ENCODE assay signal across 8 mouse cellular contexts in genomic region chr7:3288976-3289970, GRCm38 (mm10). TPM values are rescaled to one million over a fixed set of nuclear protein-coding genes. Genes with fewer than 3 reads are reported as not detected.
DNase-seq lines count a peak whose midpoint lies in the region; ATAC-seq and TF ChIP-seq lines count a peak whose summit lies in the region.

TSS of gene Myadm (plus strand) at chr7:3289080.
TSS of gene Prkcg (plus strand) at chr7:3289179.

- H3K36me3 ChIP-seq in embryonic facial prominence, embryonic 12.5 days = peaks cover 7% of the 10 kb centered on the region
- peaks cover 9% of the 10 kb centered on the region; the same call in 1 of the 2 replicates for H3K36me3 ChIP-seq in heart, embryonic 10.5 days
- no peaks in the 10 kb centered on the region for H3K36me3 ChIP-seq in liver, adult 2 months (ENCODE audit: control insufficient read depth, insufficient read depth, low read length)
- H3K36me3 ChIP-seq in midbrain, postnatal 0 days (ENCODE audit: insufficient read depth, low read length) = peaks cover 9% of the 10 kb centered on the region; the same call in 1 of the 2 replicates
- H3K36me3 ChIP-seq in splenic B cell, adult 2 months (ENCODE audit: control insufficient read depth, insufficient read depth, low read length, poor library complexity, severe bottlenecking) = no peaks in the 10 kb centered on the region

- TF ChIP-seq POLR2A in liver, adult 2 months (IDR thresholded peaks at IDR 0.05; ENCODE audit: extremely low read depth, insufficient read depth, low read length) = peak; percentile 35; the same call in 1 of the 2 replicates

- peak; percentile 25; the same call in 1 of the 2 replicates for ATAC-seq in embryonic facial prominence, embryonic 12.5 days (ENCODE audit: insufficient number of reproducible peaks, insufficient read depth, low FRiP score, low TSS enrichment)
- peak; percentile 10 for ATAC-seq in midbrain, postnatal 0 days (ENCODE audit: low FRiP score)

- no peak for TF ChIP-seq CTCF in liver, adult 2 months (IDR thresholded peaks at IDR 0.05; ENCODE audit: low read depth, low read length)
- TF ChIP-seq CTCF in midbrain, postnatal 0 days (IDR thresholded peaks at IDR 0.05) = no peak

- WGBS in embryonic facial prominence, embryonic 12.5 days = 2% methylated on average over 30 of the region's 30 CpGs
- WGBS in heart, embryonic 10.5 days = 2% methylated on average over 30 of the region's 30 CpGs
- 3% methylated on average over 30 of the region's 30 CpGs for WGBS in liver, adult 2 months
- WGBS in midbrain, postnatal 0 days = 2% methylated on average over 29 of the region's 30 CpGs

- peaks cover 16% of the 10 kb centered on the region for H3K4me1 ChIP-seq in embryonic facial prominence, embryonic 12.5 days
- H3K4me1 ChIP-seq in heart, embryonic 10.5 days = peaks cover 24% of the 10 kb centered on the region
- H3K4me1 ChIP-seq in liver, adult 2 months (ENCODE audit: control insufficient read depth, insufficient read depth, low read length) = peaks cover 16% of the 10 kb centered on the region
- H3K4me1 ChIP-seq in midbrain, postnatal 0 days (ENCODE audit: insufficient read depth, low read length) = no peaks in the 10 kb centered on the region; the same call in 1 of the 2 replicates

- peak within 1 kb of the TSS; percentile 67 for H3K4me2 ChIP-seq in embryonic facial prominence, embryonic 12.5 days (replicated peaks)
- H3K4me2 ChIP-seq in midbrain, postnatal 0 days (ENCODE audit: low read depth, low read length, poor library complexity, severe bottlenecking) = peak within 1 kb of the TSS; percentile 69

- H3K27me3 ChIP-seq in embryonic facial prominence, embryonic 12.5 days = no peaks in the 10 kb centered on the region
- H3K27me3 ChIP-seq in heart, embryonic 10.5 days (ENCODE audit: insufficient read depth, poor library complexity, severe bottlenecking) = no peaks in the 10 kb centered on the region
- H3K27me3 ChIP-seq in liver, adult 2 months (ENCODE audit: control insufficient read depth, insufficient read depth, low read length) = no peaks in the 10 kb centered on the region
- H3K27me3 ChIP-seq in midbrain, postnatal 0 days (ENCODE audit: insufficient read depth, low read length) = no peaks in the 10 kb centered on the region
- no peaks in the 10 kb centered on the region for H3K27me3 ChIP-seq in splenic B cell, adult 2 months (ENCODE audit: control insufficient read depth, insufficient read depth, low read length, poor library complexity, severe bottlenecking)

- peaks cover 9% of the 10 kb centered on the region for H3K79me2 ChIP-seq in liver, adult 2 months (ENCODE audit: control insufficient read depth, insufficient read depth, low read length)

- DNase-seq in 3T3-L1 (ENCODE audit: low read depth, low spot score) = peak; percentile 76
- peak; percentile 90 for DNase-seq in adrenal gland, postnatal 14 days
- peak; percentile 90 for DNase-seq in heart, embryonic 10.5 days (ENCODE audit: low spot score)
- peak; percentile 63 for DNase-seq in kidney, adult 9 months
- DNase-seq in liver, adult 2 months (ENCODE audit: extremely low read depth, low read depth, low spot score) = peak; percentile 53
- DNase-seq in midbrain, postnatal 0 days (ENCODE audit: low spot score) = peak; percentile 64
- peak; percentile 79 for DNase-seq in splenic B cell, adult 2 months (ENCODE audit: low read depth, low spot score)

- H3K9ac ChIP-seq in embryonic facial prominence, embryonic 12.5 days = peak within 1 kb of the TSS; percentile 51
- H3K9ac ChIP-seq in liver, adult 2 months (ENCODE audit: low read depth, low read length) = peak within 1 kb of the TSS; percentile 61
- peak within 1 kb of the TSS; percentile 97 for H3K9ac ChIP-seq in midbrain, postnatal 0 days (replicated peaks; ENCODE audit: low read length, poor library complexity, severe bottlenecking)

- no peaks in the 10 kb centered on the region for H3K9me3 ChIP-seq in embryonic facial prominence, embryonic 12.5 days
- H3K9me3 ChIP-seq in heart, embryonic 10.5 days = no peaks in the 10 kb centered on the region; the same call in 1 of the 2 replicates
- H3K9me3 ChIP-seq in midbrain, postnatal 0 days (ENCODE audit: low read length) = no peaks in the 10 kb centered on the region

- H3K4me3 ChIP-seq in embryonic facial prominence, embryonic 12.5 days = peak within 1 kb of the TSS; percentile 44
- H3K4me3 ChIP-seq in heart, embryonic 10.5 days = peak within 1 kb of the TSS; percentile 68
- H3K4me3 ChIP-seq in liver, adult 2 months (ENCODE audit: insufficient read depth, low read depth, low read length) = peak within 1 kb of the TSS; percentile 31
- H3K4me3 ChIP-seq in midbrain, postnatal 0 days (ENCODE audit: low read depth, low read length) = peak within 1 kb of the TSS; percentile 71

- H3K27ac ChIP-seq in embryonic facial prominence, embryonic 12.5 days = peak within 1 kb of the TSS; percentile 82
- H3K27ac ChIP-seq in heart, embryonic 10.5 days = peak within 1 kb of the TSS; percentile 93
- peak within 1 kb of the TSS; percentile 54 for H3K27ac ChIP-seq in liver, adult 2 months (replicated peaks; ENCODE audit: insufficient read depth, low read depth, low read length)
- peak within 1 kb of the TSS; percentile 79 for H3K27ac ChIP-seq in midbrain, postnatal 0 days (ENCODE audit: low read depth, low read length)

RNA-seq across cellular contexts. Expression of gene Myadm, which starts in this region (rescaled TPM):
- total RNA-seq in adrenal gland, postnatal 14 days (2021) = 94.6 and 99.3 TPM in 2 replicates
- 34.4 and 38.0 TPM in 2 replicates for polyA plus RNA-seq in embryonic facial prominence, embryonic 12.5 days (2016; fragmentation: Nextera tagmentation; extraction: Ambion mirVana)
- polyA plus RNA-seq in heart, embryonic 10.5 days (2016; fragmentation: Nextera tagmentation; extraction: Ambion mirVana) = 127 and 180 TPM in 2 replicates
- total RNA-seq in liver, adult 2 months (2014; rRNA removed) = 6.6 and 9.6 TPM in 2 replicates
- polyA plus RNA-seq in liver, adult 2 months (2012; rRNA removed) = 54.8 and 63.0 TPM in 2 replicates
- 27.4 and 39.4 TPM in 2 replicates for total RNA-seq in midbrain, postnatal 0 days (2014; rRNA removed)
- polyA plus RNA-seq in midbrain, postnatal 0 days (2015; fragmentation: Nextera tagmentation; extraction: Ambion mirVana) = 24.2 and 27.2 TPM in 2 replicates

RNA-seq across cellular contexts. Expression of gene Prkcg, which starts in this region (rescaled TPM):
- total RNA-seq in adrenal gland, postnatal 14 days (2021) = 2.1 and 2.3 TPM in 2 replicates
- 0.12 and 0.19 TPM in 2 replicates for polyA plus RNA-seq in embryonic facial prominence, embryonic 12.5 days (2016; fragmentation: Nextera tagmentation; extraction: Ambion mirVana)
- 0.16 and 0.35 TPM in 2 replicates for polyA plus RNA-seq in heart, embryonic 10.5 days (2016; fragmentation: Nextera tagmentation; extraction: Ambion mirVana)
- total RNA-seq in liver, adult 2 months (2014; rRNA removed) = under 0.01 and 0.54 TPM in 2 replicates
- polyA plus RNA-seq in liver, adult 2 months (2012; rRNA removed) = 0.19 and 0.26 TPM in 2 replicates
- 11.5 and 12.5 TPM in 2 replicates for total RNA-seq in midbrain, postnatal 0 days (2014; rRNA removed)
- 6.0 and 7.4 TPM in 2 replicates for polyA plus RNA-seq in midbrain, postnatal 0 days (2015; fragmentation: Nextera tagmentation; extraction: Ambion mirVana)

Comparison
In these comparisons a context has a peak if more than half of its experiments do, and no peak if none do; other contexts are left out.
1. Peak in every context shown above with its lines: DNase-seq, ATAC-seq, H3K4me3 ChIP-seq and H3K27ac ChIP-seq.